Mouse (Mus musculus) intestine, postnatal 0 days (tissue): ENCODE measurements at regions not wholly inside any gene's neighbourhood (a gene's known extent, or its start where the extent isn't known, plus 50 kb on each side); places are given as distances from the start of the nearest gene placed in this dataset.

Experiments used
- ATAC-seq: fragments of 200-750 bp; cut with Nextera tagmentation; 2 replicates; pipeline ENCODE4 v1.8.0; 2017; ENCODE audit warnings: mild to moderate bottlenecking, moderate TSS enrichment, moderate library complexity
- H3K27ac ChIP-seq: fragments of 300-500 bp; sonication (generic); 2 replicates; pipeline ENCODE4 v1.5.1; 2014; ENCODE audit warnings: mild to moderate bottlenecking, low read depth, low read length, moderate library complexity
- H3K27me3 ChIP-seq: fragments of 300-500 bp; sonication (generic); replicated peaks from 2 replicates; pipeline ENCODE4 v1.6.1; 2014; ENCODE audit warnings: low read length, mixed read lengths; ENCODE audit not compliant: control insufficient read depth, insufficient read depth
- H3K36me3 ChIP-seq: fragments of 300-500 bp; sonication (generic); 2 replicates; pipeline ENCODE4 v1.6.1; 2014; ENCODE audit warnings: mild to moderate bottlenecking, moderate library complexity; ENCODE audit not compliant: control insufficient read depth, insufficient read depth
- H3K4me1 ChIP-seq: fragments of 300-500 bp; sonication (generic); replicated peaks from 2 replicates; pipeline ENCODE4 v1.6.1; 2014; ENCODE audit warnings: antibody characterized with exemption, low read length, mixed read lengths; ENCODE audit not compliant: control insufficient read depth, insufficient read depth
- H3K4me2 ChIP-seq: fragments of 300-500 bp; sonication (generic); replicated peaks from 2 replicates; pipeline ENCODE4 v1.6.1; 2014; ENCODE audit warnings: low read depth, mild to moderate bottlenecking, moderate library complexity
- H3K4me3 ChIP-seq: fragments of 300-500 bp; sonication (generic); 2 replicates; pipeline ENCODE4 v1.5.1; 2014; ENCODE audit warnings: low read depth, low read length
- H3K9ac ChIP-seq: fragments of 300-500 bp; sonication (generic); 2 replicates; pipeline ENCODE4 v1.6.1; 2014; ENCODE audit warnings: mild to moderate bottlenecking, low read depth, low read length
- H3K9me3 ChIP-seq: fragments of 300-500 bp; sonication (generic); 2 replicates; pipeline ENCODE4 v1.6.1; 2016; ENCODE audit warnings: mixed run types; ENCODE audit not compliant: control insufficient read depth
- CTCF ChIP-seq: sonication (generic); IDR thresholded peaks from 2 replicates; pipeline ENCODE4 v1.5.1; 2016; ENCODE audit warnings: low read depth, mild to moderate bottlenecking, control low read depth, antibody characterized with exemption, moderate library complexity
- WGBS: fragments of 180-500 bp; shearing (Covaris S2); extraction: QIAGEN DNeasy Blood & Tissue Kit; methylation state at CpG from one replicate; pipeline ENCODE4 v1.1.7; 2014; 5-methylcytosine and 5-hydroxymethylcytosine counted together

GRCm38 (mm10) chr9:74741949-74742348, 119.8 kb upstream of the Onecut1 start:
- H3K9ac ChIP-seq: no peak overlapping the region
- no peak overlapping the region for H3K4me2 ChIP-seq
- ATAC-seq: no peak
- no peaks in the 10 kb centered on the region for H3K9me3 ChIP-seq
- no peak overlapping the region for H3K4me3 ChIP-seq
- H3K27me3 ChIP-seq: no peaks in the 10 kb centered on the region
- no peak overlapping the region for H3K27ac ChIP-seq
- 95% methylated on average over 2 of the region's 2 CpGs for WGBS
- TF ChIP-seq CTCF: no peak
- no peaks in the 10 kb centered on the region for H3K36me3 ChIP-seq
- H3K4me1 ChIP-seq: no peaks in the 10 kb centered on the region

DNA sequence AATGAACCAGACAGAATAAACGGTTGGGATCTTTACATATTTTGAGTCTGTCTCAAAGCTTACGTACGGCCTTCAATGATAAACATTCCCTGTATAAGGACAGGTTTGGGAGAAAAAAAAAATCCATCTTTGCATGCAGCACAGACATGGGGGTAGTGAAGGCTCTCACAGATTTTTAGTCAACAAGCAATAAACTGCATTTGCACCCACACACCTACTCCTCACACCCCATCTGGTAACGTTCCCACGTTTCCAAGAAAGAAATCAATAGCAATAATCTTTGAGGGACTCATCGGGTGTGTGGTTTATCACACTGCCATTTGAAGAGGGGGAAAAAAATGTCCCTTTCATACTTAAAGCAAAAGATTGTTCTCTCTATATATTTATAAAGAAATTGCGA, 113.8 kb upstream of the Onecut1 start:
- TF ChIP-seq CTCF: no peak
- Histone ChIP-seq H3K4me2 (no peak overlapping the region), H3K27ac (no peak overlapping the region), H3K9ac (no peak overlapping the region), H3K4me3 (no peak overlapping the region), H3K4me1 (no peaks in the 10 kb centered on the region), H3K9me3 (no peaks in the 10 kb centered on the region), H3K36me3 (no peaks in the 10 kb centered on the region), H3K27me3 (no peaks in the 10 kb centered on the region)
- no peak for ATAC-seq
- WGBS: 40% methylated on average over 7 of the region's 7 CpGs

DNA sequence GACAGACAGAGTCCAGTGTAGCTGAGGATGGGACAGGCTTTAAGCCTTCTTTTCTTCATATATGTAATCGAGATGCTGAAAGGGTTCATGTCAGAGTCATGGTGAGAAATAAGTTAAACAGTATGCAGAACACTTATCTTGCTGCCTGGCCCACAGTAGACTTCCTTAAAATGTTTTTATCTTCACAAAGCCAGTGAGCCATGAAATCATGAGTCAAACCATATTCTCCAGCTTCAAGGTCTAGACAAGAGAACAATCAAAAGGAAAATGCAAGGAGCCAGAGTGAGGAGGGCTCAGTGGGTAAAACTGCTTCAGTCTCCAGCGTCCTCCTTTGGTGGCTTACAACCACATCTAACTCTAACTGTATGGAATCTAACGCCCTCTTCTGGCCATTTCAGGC, 103.7 kb upstream of the Onecut1 start:
- Histone ChIP-seq H3K27ac (no peak overlapping the region), H3K4me2 (no peak overlapping the region), H3K36me3 (no peaks in the 10 kb centered on the region), H3K9ac (no peak overlapping the region), H3K4me3 (no peak overlapping the region), H3K27me3 (no peaks in the 10 kb centered on the region), H3K9me3 (no peaks in the 10 kb centered on the region), H3K4me1 (no peaks in the 10 kb centered on the region)
- WGBS: 68% methylated on average over 3 of the region's 3 CpGs
- ATAC-seq: no peak
- no peak for TF ChIP-seq CTCF

- WGBS: 75% methylated on average over 4 of the region's 4 CpGs
- H3K27ac ChIP-seq: no peak overlapping the region
Observed at GRCm38 (mm10) chr9:74758876-74759275, 102.8 kb upstream of the Onecut1 start.

GRCm38 (mm10) chr9:74780419-74780818, 81.3 kb upstream of the Onecut1 start:
- Histone ChIP-seq H3K27me3 (no peaks in the 10 kb centered on the region), H3K4me3 (no peak overlapping the region), H3K36me3 (no peaks in the 10 kb centered on the region), H3K9me3 (no peaks in the 10 kb centered on the region), H3K9ac (no peak overlapping the region), H3K4me1 (no peaks in the 10 kb centered on the region), H3K4me2 (no peak overlapping the region), H3K27ac (no peak overlapping the region)
- 63% methylated on average over 3 of the region's 3 CpGs for WGBS
- no peak for TF ChIP-seq CTCF
- no peak for ATAC-seq

More at GRCm38 (mm10) chr9:74758876-74759275, 102.8 kb upstream of the Onecut1 start:
- H3K36me3 ChIP-seq: no peaks in the 10 kb centered on the region
- H3K9me3 ChIP-seq: no peaks in the 10 kb centered on the region
- no peaks in the 10 kb centered on the region for H3K27me3 ChIP-seq
- no peak overlapping the region for H3K4me2 ChIP-seq
- H3K9ac ChIP-seq: no peak overlapping the region
- TF ChIP-seq CTCF: no peak
- no peak overlapping the region for H3K4me3 ChIP-seq
- ATAC-seq: no peak
- H3K4me1 ChIP-seq: no peaks in the 10 kb centered on the region

- no peaks in the 10 kb centered on the region for H3K27me3 ChIP-seq
- H3K36me3 ChIP-seq: no peaks in the 10 kb centered on the region
- TF ChIP-seq CTCF: no peak
- H3K27ac ChIP-seq: no peak overlapping the region
- H3K4me3 ChIP-seq: no peak overlapping the region
- H3K4me1 ChIP-seq: no peaks in the 10 kb centered on the region
- 48% methylated on average over 1 of the region's 1 CpGs for WGBS
- H3K9ac ChIP-seq: no peak overlapping the region
- ATAC-seq: no peak
- no peak overlapping the region for H3K4me2 ChIP-seq
- no peaks in the 10 kb centered on the region for H3K9me3 ChIP-seq
Observed at GRCm38 (mm10) chr9:74793394-74793793, 68.3 kb upstream of the Onecut1 start.

GRCm38 (mm10) chr9:74795994-74796393, 65.7 kb upstream of the Onecut1 start:
- no peaks in the 10 kb centered on the region for H3K4me1 ChIP-seq
- no peaks in the 10 kb centered on the region for H3K36me3 ChIP-seq
- TF ChIP-seq CTCF: no peak
- no peak overlapping the region for H3K4me2 ChIP-seq
- no peak for ATAC-seq
- no peak overlapping the region for H3K4me3 ChIP-seq
- no peak overlapping the region for H3K9ac ChIP-seq
- no peak overlapping the region for H3K27ac ChIP-seq
- 36% methylated on average over 4 of the region's 4 CpGs for WGBS
- H3K9me3 ChIP-seq: no peaks in the 10 kb centered on the region
- no peaks in the 10 kb centered on the region for H3K27me3 ChIP-seq
